Mouse (Mus musculus) liver, embryonic 11.5 days (tissue): ENCODE measurements around the gene Pip4k2b. TPM values are rescaled to one million over a fixed set of nuclear protein-coding genes. Genes with fewer than 3 reads are reported as not detected.
"Not testable (repeated sequence)": the region's sequence is repeated elsewhere in the genome, so short reads cannot be mapped to it uniquely, and the experiment has no call there.

ENCODE experiments used
- ATAC-seq: fragments of 200-750 bp; cut with Nextera tagmentation; replicated peaks from 2 replicates; pipeline ENCODE4 v1.8.0; 2017; ENCODE audit warnings: moderate number of reproducible peaks, mild to moderate bottlenecking, moderate TSS enrichment, moderate library complexity; ENCODE audit not compliant: low FRiP score
- DNase-seq: peaks from one replicate; pipeline ENCODE4 v3.0.0-alpha.2; 2017; ENCODE audit warnings: low spot score
- H3K27ac ChIP-seq: fragments of 300-500 bp; sonication (generic); 2 replicates; pipeline ENCODE4 v1.5.1; 2014; ENCODE audit warnings: mild to moderate bottlenecking, low read depth, low read length, control low read depth
- H3K27me3 ChIP-seq: fragments of 300-500 bp; sonication (generic); replicated peaks from 2 replicates; pipeline ENCODE4 v1.6.1; 2014; ENCODE audit warnings: low read length, mixed read lengths; ENCODE audit not compliant: control insufficient read depth, insufficient read depth
- H3K36me3 ChIP-seq: fragments of 300-500 bp; sonication (generic); 2 replicates; pipeline ENCODE4 v1.6.1; 2014; ENCODE audit warnings: mild to moderate bottlenecking, low read length, moderate library complexity, mixed read lengths; ENCODE audit not compliant: control insufficient read depth, insufficient read depth
- H3K4me1 ChIP-seq: fragments of 300-500 bp; sonication (generic); replicated peaks from 2 replicates; pipeline ENCODE4 v1.6.1; 2014; ENCODE audit warnings: low read length, mixed read lengths; ENCODE audit not compliant: control insufficient read depth, insufficient read depth
- H3K4me2 ChIP-seq: fragments of 300-500 bp; sonication (generic); 2 replicates; pipeline ENCODE4 v1.6.1; 2014; ENCODE audit warnings: mild to moderate bottlenecking, control low read depth, moderate library complexity
- H3K4me3 ChIP-seq: fragments of 300-500 bp; sonication (generic); 2 replicates; pipeline ENCODE4 v1.5.1; 2014; ENCODE audit warnings: low read depth, low read length, control low read depth
- H3K9ac ChIP-seq: fragments of 300-500 bp; sonication (generic); 2 replicates; pipeline ENCODE4 v1.6.1; 2014; ENCODE audit warnings: low read depth, low read length, control low read depth
- H3K9me3 ChIP-seq: fragments of 300-500 bp; sonication (generic); 2 replicates; pipeline ENCODE4 v1.6.1; 2016; ENCODE audit warnings: low read length, inconsistent platforms, mixed read lengths; ENCODE audit not compliant: control insufficient read depth
- WGBS: fragments of 180-500 bp; shearing (Covaris S2); extraction: QIAGEN DNeasy Blood & Tissue Kit; methylation state at CpG from one replicate; pipeline ENCODE4 v1.1.7; 2014; 5-methylcytosine and 5-hydroxymethylcytosine counted together
- polyA plus RNA-seq: library from polyadenylated mRNA; unstranded; fragments of >200 nt; fragmentation: Nextera tagmentation; extraction: Ambion mirVana; gene quantifications from 2 replicates; pipeline ENCODE4 v1.2.1, GENCODE M21; 2014

Pip4k2b gene
- polyA plus RNA-seq, 1 experiment from 2014 or later = 1.7 TPM

GRCm38 (mm10) chr11:97717369-97718280 lies 26.9 kb downstream of the Pip4k2b start:
- no peak overlapping the region for H3K4me3 ChIP-seq
- no peak for ATAC-seq
- H3K27me3 ChIP-seq = no peaks in the 10 kb centered on the region
- H3K9me3 ChIP-seq = no peaks in the 10 kb centered on the region; the same call in 1 of the 2 replicates
- WGBS = 80% methylated on average over 26 of the region's 26 CpGs
- no peak overlapping the region for H3K27ac ChIP-seq
- H3K4me1 ChIP-seq = 0 out of 2 replicates have a peak, but pooled peaks cover 2% of the 10 kb centered on the region
- no peak for DNase-seq
- peaks cover 48% of the 10 kb centered on the region for H3K36me3 ChIP-seq
- no peak overlapping the region for H3K4me2 ChIP-seq
- no peak overlapping the region for H3K9ac ChIP-seq

- Histone ChIP-seq H3K9ac (no peak overlapping the region), H3K4me3 (no peak overlapping the region), H3K27me3 (no peaks in the 10 kb centered on the region), H3K27ac (no peak overlapping the region), H3K4me2 (no peak overlapping the region), H3K36me3 (peaks cover 38% of the 10 kb centered on the region), H3K9me3 (no peaks in the 10 kb centered on the region), H3K4me1 (0 out of 2 replicates have a peak, but pooled peaks cover 2% of the 10 kb centered on the region)
- no peak for ATAC-seq
- no peak for DNase-seq
- 82% methylated on average over 8 of the region's 8 CpGs for WGBS
Observed at GRCm38 (mm10) chr11:97716021-97716420, 28.5 kb downstream of the Pip4k2b start.

GRCm38 (mm10) chr11:97714784-97715760 lies 29.4 kb downstream of the Pip4k2b start:
- no peaks in the 10 kb centered on the region for H3K9me3 ChIP-seq
- WGBS = 83% methylated on average over 14 of the region's 14 CpGs
- H3K27me3 ChIP-seq = no peaks in the 10 kb centered on the region
- H3K4me3 ChIP-seq = no peak overlapping the region
- no peak overlapping the region for H3K27ac ChIP-seq
- peaks cover 30% of the 10 kb centered on the region for H3K36me3 ChIP-seq
- H3K4me2 ChIP-seq = no peak overlapping the region
- H3K4me1 ChIP-seq = 0 out of 2 replicates have a peak, but pooled peaks cover 2% of the 10 kb centered on the region
- DNase-seq (no peak), ATAC-seq (no peak)
- H3K9ac ChIP-seq = no peak overlapping the region

GRCm38 (mm10) chr11:97714356-97714755 lies 30.1 kb downstream of the Pip4k2b start:
- no peaks in the 10 kb centered on the region for H3K9me3 ChIP-seq
- 88% methylated on average over 3 of the region's 3 CpGs for WGBS
- H3K36me3 ChIP-seq = peaks cover 26% of the 10 kb centered on the region

GRCm38 (mm10) chr11:97713896-97714295 lies 30.6 kb downstream of the Pip4k2b start:
- ATAC-seq (no peak), DNase-seq (no peak)
- H3K4me2 ChIP-seq = no peak overlapping the region
- H3K36me3 ChIP-seq = peaks cover 24% of the 10 kb centered on the region
- H3K27me3 ChIP-seq = no peaks in the 10 kb centered on the region
- H3K27ac ChIP-seq = no peak overlapping the region
- 85% methylated on average over 8 of the region's 8 CpGs for WGBS
- H3K4me3 ChIP-seq = no peak overlapping the region
- H3K4me1 ChIP-seq = no peaks in the 10 kb centered on the region
- no peaks in the 10 kb centered on the region for H3K9me3 ChIP-seq
- H3K9ac ChIP-seq = no peak overlapping the region

More at GRCm38 (mm10) chr11:97714356-97714755, 30.1 kb downstream of the Pip4k2b start:
- ATAC-seq (no peak), DNase-seq (no peak)
- Histone ChIP-seq H3K4me1 (0 out of 2 replicates have a peak, but pooled peaks cover 2% of the 10 kb centered on the region), H3K9ac (no peak overlapping the region), H3K4me2 (no peak overlapping the region), H3K27me3 (no peaks in the 10 kb centered on the region), H3K4me3 (no peak overlapping the region), H3K27ac (no peak overlapping the region)

GRCm38 (mm10) chr11:97712286-97712685 lies 32.2 kb downstream of the Pip4k2b start:
- DNase-seq (no peak), ATAC-seq (no peak)
- Histone ChIP-seq H3K4me2 (no peak overlapping the region), H3K9me3 (no peaks in the 10 kb centered on the region), H3K36me3 (peaks cover 22% of the 10 kb centered on the region), H3K9ac (no peak overlapping the region), H3K27ac (no peak overlapping the region), H3K27me3 (no peaks in the 10 kb centered on the region), H3K4me1 (no peaks in the 10 kb centered on the region), H3K4me3 (no peak overlapping the region)
- 90% methylated on average over 15 of the region's 15 CpGs for WGBS

GRCm38 (mm10) chr11:97711200-97711900 lies 33.2 kb downstream of the Pip4k2b start:
- peaks cover 28% of the 10 kb centered on the region for H3K36me3 ChIP-seq
- H3K27me3 ChIP-seq = no peaks in the 10 kb centered on the region
- DNase-seq (no peak), ATAC-seq (no peak)
- no peak overlapping the region for H3K9ac ChIP-seq
- H3K4me1 ChIP-seq = no peaks in the 10 kb centered on the region
- H3K27ac ChIP-seq = no peak overlapping the region
- no peak overlapping the region for H3K4me3 ChIP-seq
- 78% methylated on average over 13 of the region's 13 CpGs for WGBS
- H3K9me3 ChIP-seq = no peaks in the 10 kb centered on the region
- no peak overlapping the region for H3K4me2 ChIP-seq

- 77% methylated on average over 2 of the region's 2 CpGs for WGBS
- H3K36me3 ChIP-seq = peaks cover 30% of the 10 kb centered on the region
- DNase-seq, H3K9ac ChIP-seq, H3K27me3 ChIP-seq, H3K4me1 ChIP-seq, ATAC-seq, H3K9me3 ChIP-seq, H3K4me2 ChIP-seq, H3K4me3 ChIP-seq, H3K27ac ChIP-seq: not testable (repeated sequence)
Observed at GRCm38 (mm10) chr11:97710067-97710466, 34.4 kb downstream of the Pip4k2b start.
